Mouse (Mus musculus): ENCODE data around the gene Unc13b. TPM values are rescaled to one million over a fixed set of nuclear protein-coding genes. Genes with fewer than 3 reads are reported as not detected.
"Not testable (repeated sequence)": the region's sequence is repeated elsewhere in the genome, so short reads cannot be mapped to it uniquely, and the experiment has no call there.

Unc13b gene
- total RNA-seq, 2 experiments from 2014 or later, result 55.7 to 60.5 TPM

DNA sequence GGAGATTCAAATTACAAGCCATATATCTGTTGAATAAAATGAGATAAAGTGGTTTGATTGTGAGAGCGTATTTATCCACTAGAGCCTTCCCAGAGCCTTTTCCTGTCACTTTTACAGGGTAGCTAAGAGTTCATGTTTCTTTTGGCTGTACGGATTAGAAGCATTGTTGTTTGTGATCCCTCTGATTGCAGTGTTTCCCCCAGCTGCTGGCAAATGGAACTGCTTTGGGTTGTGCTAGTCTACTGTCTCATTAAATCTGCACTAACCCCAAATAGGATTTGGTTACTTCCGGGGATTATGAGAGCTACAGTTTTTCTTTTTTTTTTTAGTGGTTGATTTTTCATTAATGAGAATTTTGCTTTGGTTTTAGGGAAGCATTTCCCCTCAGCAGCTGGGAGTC is 1.5 kb downstream of the Unc13b start:
- intact Hi-C loops (cut with DNase I), result no loop called here
- DNase-seq (ENCODE audit: low spot score in 2 of 2), result no peak

DNA sequence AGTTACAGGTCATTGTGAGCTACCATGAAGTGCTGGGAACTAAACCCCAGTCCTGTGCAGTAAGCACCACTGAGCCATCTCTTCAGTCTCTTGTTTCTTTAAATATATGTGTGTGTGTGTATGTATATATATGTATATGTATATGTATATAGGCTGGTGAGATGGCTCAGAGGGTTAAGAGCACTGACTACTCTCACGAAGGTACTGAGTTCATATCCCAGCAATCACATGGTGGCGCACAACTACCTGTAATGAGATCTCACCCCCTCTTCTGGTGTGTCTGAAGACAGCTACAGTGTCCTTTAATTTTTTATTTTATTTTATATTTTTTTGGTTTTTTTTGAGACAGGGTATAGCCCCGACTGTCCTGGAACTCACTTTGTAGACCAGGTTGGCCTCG is 6.7 kb downstream of the Unc13b start:
- DNase-seq (ENCODE audit: low spot score in 2 of 2), result no peak
- intact Hi-C loops (cut with DNase I), result no loop called here

DNA sequence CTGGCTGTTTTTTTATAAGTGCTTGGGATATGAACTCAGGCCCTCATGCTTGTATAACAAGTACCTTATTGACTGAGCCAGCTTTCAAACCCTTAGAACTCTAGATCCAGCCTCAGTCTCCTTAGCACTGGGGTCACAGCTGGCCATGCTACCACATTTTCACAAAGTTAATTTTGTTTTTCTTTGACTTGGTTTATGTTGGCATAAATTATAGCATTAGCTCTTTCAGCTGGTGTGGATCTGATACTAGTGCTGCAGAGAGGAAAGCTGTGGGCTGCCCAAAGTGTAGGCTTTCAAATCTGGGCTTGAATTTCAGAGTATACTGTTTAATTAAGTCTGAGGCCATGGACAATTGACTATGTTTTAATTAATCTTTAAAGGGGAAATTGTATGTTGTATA is 16.2 kb downstream of the Unc13b start:
- no peak for DNase-seq (ENCODE audit: low spot score in 2 of 2)
- intact Hi-C loops (cut with DNase I), result no loop called here

DNA sequence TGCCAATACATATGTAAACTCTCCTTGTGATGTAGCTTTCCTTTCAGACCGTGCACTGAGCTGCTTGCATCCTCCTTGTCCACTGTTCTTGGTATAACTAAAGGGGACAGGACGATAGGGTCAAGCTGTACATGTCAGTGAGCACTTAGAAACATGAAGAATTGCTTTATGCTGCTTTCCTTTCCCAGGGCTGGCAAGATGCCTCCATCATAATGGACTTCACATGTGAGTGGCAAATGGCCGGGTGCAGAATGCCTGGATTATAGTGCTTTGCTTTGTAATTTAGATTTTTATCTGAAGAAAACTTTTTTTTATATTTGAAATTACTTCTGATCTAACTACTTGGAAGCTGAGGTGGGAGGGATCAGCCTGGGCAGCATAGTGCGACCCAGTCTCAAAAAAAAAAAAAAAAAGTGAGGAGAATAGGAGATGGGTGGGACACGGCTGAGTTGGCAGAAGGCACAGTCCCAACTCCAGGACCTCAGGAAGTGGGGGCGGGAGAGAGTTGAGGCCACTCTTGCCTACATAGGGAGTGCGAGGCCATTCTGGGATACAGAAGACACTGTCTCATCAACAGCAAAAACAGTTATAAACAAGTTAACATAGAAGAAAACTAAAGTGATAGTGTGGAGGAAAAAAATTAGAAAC is 19.4 kb downstream of the Unc13b start:
- intact Hi-C loops (cut with DNase I), result no loop called here

DNA sequence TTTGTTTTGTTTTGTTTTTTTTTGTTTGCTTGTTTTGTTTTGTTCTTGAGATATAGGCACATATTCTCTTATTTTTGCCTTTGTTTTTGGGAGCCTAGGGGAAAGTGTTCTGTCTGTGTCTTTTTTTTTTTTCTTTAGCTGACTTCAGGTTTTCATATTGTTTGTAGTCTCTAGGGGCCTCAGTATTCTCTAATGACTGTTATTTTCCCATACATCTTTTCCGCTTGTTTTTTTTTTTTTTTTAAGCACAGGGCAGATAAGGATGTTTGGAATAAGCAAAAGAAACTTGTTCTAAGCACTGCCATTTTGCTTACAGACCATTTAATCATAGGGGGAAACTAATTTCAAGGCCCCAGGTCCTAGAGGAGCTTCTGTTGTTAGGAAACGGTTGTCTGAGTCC is 23.7 kb downstream of the Unc13b start:
- intact Hi-C loops (cut with DNase I), result no loop called here

More for the DNA sequence above, 19.4 kb downstream of the Unc13b start:
- no peak for DNase-seq (ENCODE audit: low spot score in 2 of 2)

DNA sequence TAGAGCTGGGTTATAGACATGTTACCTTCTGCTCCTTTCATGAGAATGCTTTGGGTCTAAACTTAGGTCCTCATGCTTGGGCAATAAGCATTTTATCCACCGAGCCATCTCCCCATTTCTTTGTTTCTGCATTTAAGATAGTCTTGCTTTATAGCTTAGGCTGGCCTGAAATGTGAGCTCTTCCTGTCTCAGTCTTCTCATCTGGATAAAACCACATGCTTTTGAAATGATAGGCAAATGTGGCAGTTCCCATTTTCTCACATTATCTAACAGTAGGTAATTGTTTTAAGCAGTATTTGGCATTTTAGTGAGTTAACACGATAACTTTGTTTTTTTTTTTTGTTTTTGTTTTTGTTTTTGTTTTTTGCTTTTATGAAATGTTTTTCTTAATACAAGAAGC is 31.2 kb downstream of the Unc13b start:
- DNase-seq (ENCODE audit: low spot score in 2 of 2), result no peak
- intact Hi-C loops (cut with DNase I), result no loop called here

More for the DNA sequence above, 23.7 kb downstream of the Unc13b start:
- no peak for DNase-seq (ENCODE audit: low spot score in 2 of 2)

DNA sequence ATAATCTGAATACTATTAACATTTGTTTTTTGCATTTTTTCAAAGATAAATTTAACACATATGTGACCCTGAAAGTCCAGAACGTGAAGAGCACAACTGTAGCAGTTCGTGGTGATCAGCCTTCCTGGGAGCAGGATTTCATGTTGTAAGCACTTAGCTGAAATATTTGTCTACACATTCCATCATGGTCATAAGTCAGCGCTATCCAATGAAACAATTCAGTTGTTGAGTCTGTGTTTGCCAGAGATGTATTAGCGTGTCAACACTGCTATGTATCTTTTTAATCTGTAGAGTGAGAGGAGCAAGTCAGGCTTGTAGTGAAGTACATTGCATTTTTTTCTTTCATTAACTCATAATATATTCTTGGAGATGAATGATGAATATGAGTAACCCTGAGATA is 32.4 kb downstream of the Unc13b start:
- intact Hi-C loops (cut with DNase I), result no loop called here

DNA sequence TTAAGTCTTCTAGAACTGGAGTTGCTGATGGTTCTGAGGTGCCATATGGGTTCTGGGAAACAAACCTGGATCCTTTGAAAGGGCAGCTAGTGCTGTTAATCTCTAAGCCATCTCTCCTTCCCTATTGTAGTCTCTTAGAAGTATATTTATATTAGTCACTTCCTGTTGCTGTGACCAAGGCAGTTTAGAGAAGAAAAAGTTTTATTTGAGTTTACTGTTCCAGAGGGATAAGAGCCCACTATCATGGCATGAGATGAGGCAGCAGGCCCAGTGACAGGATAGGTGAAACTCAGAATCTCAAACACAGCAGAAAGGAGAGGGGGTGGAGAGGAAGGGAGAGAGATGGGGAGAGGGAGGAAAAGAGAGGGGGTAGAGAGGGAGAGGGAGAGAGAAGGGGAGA is 54.7 kb downstream of the Unc13b start:
- no peak for DNase-seq (ENCODE audit: low spot score in 2 of 2)
- intact Hi-C loops (cut with DNase I), result loop anchor here (5.0 kb wide), 1 partner anchor 66 kb away; the partner anchor contains the start of gene Fam214b

More for the DNA sequence above, 32.4 kb downstream of the Unc13b start:
- no peak for DNase-seq (ENCODE audit: low spot score in 2 of 2)

DNA sequence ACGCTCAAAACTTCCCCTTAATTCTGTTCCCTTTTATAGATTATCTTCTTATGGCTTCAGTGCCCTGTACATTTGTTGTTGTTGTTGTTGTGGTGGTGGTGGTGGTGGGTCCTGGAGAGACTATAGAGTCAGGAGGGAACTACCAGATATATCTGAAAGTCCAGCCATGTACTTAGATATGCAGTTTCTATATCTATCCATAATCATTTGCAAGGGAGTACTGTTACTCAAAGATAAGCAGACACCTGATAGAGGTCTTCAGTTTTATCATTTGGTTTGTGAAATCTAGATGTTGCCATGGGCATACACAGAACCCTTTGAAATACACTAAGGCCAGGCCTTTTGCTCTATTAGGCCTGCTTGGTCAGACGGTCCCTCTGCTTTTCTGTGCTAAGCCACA is 55.8 kb downstream of the Unc13b start:
- intact Hi-C loops (cut with DNase I), result loop anchor here (5.0 kb wide), 1 partner anchor 67 kb away; the partner anchor contains the start of gene Fam214b
- DNase-seq (ENCODE audit: low spot score in 2 of 2), result no peak

DNA sequence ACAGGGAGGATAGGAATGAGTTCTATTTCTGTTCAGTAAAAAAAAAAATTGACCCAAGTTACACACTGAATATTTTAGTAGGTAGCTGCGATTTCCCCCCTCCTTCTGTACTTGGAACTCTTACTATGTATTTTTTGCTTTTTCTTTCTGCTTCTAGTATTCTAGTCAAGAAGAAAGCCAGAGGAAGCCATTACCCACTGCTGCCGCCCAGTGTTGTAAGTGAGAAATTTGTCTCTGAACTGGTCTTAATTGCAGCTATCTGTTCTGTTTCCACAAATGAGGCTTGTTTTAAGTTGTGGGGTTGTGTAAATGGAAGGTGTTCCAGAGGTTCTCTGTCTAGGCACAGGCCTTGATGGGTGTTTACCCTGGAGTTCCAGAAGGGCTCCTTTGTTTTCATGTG is 56.2 kb downstream of the Unc13b start:
- intact Hi-C loops (cut with DNase I), result loop anchor here (5.0 kb wide), 1 partner anchor 68 kb away; the partner anchor contains the start of gene Fam214b
- peak; percentile 66 to 77 for DNase-seq (ENCODE audit: low spot score in 2 of 2)

DNA sequence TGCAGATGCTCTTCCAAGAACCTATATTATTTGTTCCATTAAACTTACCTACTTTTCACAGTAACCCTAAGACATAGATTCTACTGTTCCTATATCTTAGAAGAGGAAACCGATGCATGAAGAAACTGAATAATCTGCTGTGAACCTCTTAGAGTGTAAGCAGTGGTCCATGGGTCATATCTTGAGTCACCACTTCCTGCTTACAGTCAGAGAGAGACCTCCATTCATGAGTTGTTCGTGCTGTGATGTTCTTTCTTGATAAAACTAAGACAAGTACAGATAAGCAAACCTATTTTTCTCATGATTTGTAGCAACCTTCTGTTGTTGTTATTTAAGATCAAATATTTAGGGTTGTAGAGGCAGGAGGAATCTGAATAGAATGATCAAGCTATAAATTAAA is 57.5 kb downstream of the Unc13b start:
- intact Hi-C loops (cut with DNase I), result no loop called here
- DNase-seq (ENCODE audit: low spot score in 2 of 2), result no peak

DNA sequence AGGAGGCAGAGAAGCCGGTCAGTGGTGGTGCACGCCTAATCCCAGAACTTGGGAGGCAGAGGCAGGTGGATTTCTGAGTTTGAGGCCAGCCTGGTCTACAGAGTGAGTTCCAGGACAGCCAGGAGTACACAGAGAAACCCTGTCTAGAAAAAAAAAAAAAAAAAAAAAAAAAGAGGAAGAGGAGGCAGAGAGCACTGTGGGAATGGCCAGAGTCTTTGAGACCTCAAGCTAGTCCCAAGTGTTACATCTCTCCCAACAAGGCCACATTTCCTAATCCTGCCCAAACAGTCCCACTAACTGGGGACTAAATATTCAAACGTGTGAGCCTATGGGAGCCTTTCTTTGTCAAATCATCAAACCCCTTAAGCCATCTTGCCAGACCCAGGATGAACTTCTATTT is 71.0 kb downstream of the Unc13b start:
- no peak for DNase-seq (ENCODE audit: low spot score in 2 of 2)
- intact Hi-C loops (cut with DNase I), result no loop called here

DNA sequence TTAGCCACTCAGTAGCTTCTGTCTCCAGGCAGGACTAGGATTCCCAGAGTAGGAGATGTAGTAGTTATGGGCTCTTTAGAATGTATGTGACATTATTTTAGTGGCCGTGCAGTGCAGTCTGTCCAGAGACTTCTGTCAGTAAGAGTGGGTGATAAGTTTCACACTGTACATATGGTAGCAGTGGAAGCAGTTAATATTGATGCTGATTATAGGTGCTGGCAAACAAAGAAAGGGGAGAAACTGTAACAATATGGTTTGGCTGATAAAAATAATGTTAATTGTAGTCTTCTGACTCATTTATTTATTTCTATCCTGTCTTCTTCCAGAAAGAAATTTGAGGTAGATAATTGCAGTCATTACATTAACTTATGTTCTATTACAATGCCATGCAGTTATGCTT is 83.9 kb downstream of the Unc13b start:
- no peak for DNase-seq (ENCODE audit: low spot score in 2 of 2)
- intact Hi-C loops (cut with DNase I), result no loop called here

DNA sequence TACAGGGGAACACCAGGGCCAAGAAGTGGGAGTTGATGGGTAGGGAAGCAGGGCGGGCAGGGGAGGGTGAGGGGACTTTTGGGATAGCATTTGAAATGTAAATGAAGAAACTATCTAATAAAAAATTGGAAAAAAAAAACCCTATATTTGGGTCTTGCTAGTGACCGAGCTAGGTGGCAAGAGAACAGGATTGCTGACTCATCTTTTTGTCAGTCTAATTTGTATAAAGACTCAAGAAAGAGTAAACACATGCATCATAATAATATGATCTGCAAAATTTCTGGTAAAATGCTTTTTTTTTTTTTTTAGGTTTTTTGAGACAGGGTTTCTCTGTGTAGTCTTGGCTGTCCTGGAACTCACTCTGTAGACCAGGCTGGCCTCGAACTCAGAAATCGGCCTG is 93.7 kb downstream of the Unc13b start:
- intact Hi-C loops (cut with DNase I); DNase-seq (ENCODE audit: low spot score in 2 of 2): not testable (repeated sequence)

DNA sequence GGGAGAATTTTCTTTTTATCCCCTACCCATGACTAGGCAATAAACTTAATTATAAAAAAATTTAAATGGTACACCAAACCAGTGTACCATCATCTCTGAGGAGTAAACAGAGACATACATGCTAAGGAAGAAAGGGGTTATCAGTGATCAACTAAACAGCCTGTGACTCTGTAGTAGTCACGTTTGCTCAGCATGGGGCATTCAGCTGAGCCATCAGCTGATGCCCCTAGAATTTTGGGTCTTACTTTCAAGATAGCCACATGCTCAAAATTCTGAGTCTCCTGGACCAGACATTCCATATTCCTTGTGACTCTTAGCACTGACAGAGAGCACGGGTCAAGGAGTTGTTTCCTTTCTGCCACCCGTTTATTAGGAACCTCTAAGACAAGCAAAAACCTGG is 101.3 kb downstream of the Unc13b start:
- intact Hi-C loops (cut with DNase I), result no loop called here
- DNase-seq (ENCODE audit: low spot score in 2 of 2), result no peak

DNA sequence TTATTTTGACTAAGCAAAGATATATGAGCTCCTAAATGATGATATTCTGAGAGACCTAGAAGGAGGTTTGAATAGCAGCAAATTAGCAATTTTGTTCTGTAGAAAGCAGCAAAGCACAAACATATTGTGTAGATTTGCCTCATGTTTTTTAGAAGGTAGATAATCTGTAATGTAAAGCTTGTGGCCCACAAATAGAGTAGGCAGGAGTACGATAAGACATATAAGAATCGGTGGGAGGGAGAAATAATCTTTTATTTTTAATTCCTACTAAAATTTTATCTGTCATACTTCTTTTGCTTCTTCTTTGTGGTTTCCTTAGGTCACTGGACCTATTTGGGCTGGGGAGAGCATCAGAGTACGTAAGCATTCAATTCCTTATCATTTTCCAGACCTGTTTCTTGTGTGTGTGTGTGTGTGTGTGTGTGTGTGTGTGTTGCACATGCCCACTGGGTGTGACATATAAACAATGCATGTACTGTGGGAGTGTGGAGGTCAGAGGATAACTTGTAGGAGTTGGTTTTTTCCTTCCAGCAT is 102.4 kb downstream of the Unc13b start:
- intact Hi-C loops (cut with DNase I), result no loop called here
- DNase-seq (ENCODE audit: low spot score in 2 of 2), result no peak

DNA sequence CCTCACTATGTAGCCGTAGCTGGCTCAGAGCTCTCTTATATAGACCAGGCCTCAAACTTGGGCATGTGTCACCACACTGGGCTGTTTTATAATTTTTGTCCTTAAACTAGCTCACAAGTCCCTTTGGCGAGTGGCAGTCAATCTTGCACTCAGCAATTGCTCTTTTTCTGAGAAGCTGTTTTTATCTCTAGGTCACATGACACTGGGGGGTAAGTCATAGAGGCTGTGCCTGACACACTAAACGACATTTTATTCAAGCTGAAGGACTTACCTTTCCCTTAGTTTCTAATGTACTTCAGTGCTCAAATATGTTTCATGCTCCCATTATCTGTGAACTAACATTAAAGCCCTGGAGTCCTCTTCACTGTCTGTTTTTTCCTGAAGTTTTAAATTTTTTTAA is 104.5 kb downstream of the Unc13b start:
- intact Hi-C loops (cut with DNase I), result no loop called here
- no peak for DNase-seq (ENCODE audit: low spot score in 2 of 2)

DNA sequence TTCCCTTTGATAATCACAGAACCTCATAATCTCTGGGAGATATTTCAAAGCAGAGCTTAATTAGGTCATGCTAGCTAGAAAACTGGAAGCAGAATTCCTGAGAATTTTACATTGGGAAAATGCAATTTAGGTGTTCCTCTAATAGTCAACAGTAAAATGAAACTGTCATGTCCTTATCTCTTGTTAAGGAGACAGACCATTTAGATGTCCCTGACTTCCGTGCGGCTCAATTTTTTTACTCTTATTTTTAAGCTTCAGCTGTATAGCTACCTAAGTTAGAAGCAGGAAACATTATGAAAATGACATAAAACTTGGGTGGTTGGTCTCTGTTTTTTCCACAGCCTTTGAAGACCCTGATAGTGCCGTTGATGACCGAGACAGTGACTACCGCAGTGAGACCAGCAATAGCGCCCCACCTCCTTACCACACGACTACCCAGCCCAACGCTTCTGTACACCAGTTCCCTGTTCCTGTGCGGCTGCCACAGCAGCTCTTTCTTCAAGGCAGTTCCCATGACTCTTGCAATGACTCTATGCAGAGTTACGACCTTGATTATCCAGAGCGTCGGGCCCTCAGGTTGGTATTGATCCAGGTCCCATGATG is 106.8 kb downstream of the Unc13b start:
- intact Hi-C loops (cut with DNase I), result no loop called here
- DNase-seq (ENCODE audit: low spot score in 2 of 2), result no peak

DNA sequence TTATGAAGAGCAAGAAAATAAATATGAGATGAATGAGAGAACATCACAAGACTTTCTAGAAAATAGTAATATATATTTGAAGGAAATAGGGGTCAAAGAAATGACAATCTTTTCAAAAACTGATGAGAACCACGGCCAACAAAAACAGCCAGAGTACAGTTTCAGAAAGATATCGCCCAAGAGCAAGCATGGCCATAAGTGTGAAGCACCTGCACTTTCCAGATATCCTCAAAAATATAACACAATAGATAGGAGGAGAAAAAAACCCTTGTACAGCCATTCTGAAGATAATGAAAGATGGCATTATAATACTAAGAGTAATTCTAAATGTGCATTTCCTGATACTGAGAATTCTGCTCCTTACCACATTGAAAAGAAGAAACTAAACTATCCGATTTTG is 111.3 kb downstream of the Unc13b start:
- DNase-seq (ENCODE audit: low spot score in 2 of 2), result no peak
- intact Hi-C loops (cut with DNase I), result no loop called here

DNA sequence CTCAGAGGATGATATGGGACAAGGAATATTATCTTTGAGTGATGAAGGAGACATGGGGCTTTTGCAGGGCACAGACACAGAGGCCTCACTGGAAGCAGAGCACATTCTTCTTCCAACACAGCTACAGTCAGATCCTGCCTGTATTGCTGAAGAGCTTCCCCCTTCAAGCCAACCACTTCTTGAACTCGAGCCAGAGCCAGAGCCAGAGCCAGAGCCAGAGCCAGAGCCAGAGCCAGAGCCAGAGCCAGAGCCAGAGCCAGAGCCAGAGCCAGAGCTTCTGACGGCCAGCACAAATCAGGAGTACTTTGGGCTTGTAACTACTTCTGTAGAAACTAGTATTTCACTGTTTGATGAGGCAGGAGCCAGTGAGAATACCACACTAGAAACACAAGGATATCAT is 118.4 kb downstream of the Unc13b start:
- intact Hi-C loops (cut with DNase I), result no loop called here
- DNase-seq (ENCODE audit: low spot score in 2 of 2), result peak in 1 of 2 experiments; percentile 25
